Mouse (Mus musculus): Measurements from ENCODE around the gene Trim34a. TPM values are rescaled to one million over a fixed set of nuclear protein-coding genes. Genes with fewer than 3 reads are reported as not detected.
"Not testable (repeated sequence)": the region's sequence is repeated elsewhere in the genome, so short reads cannot be mapped to it uniquely, and the experiment has no call there.

The Trim34a gene
- polyA plus RNA-seq (2016; fragmentation: Nextera tagmentation; extraction: Ambion mirVana) = 0.83 and 1.2 TPM in 2 replicates

GRCm38 (mm10) chr7:104244287-104245181 is at the start of gene Trim34a:
Gene Trim34a (plus strand): TSS chr7:104244457.
- Histone ChIP-seq H3K27me3 (no peaks in the 10 kb centered on the region), H3K4me3 (peak within 1 kb of the TSS; percentile 32), H3K9ac (replicated peaks) (no peak within 1 kb of the TSS), H3K4me1 (no peaks in the 10 kb centered on the region), H3K4me2 (replicated peaks) (peak within 1 kb of the TSS; percentile 43), H3K9me3 (no peaks in the 10 kb centered on the region), H3K27ac (replicated peaks) (no peak within 1 kb of the TSS), H3K36me3 (no peaks in the 10 kb centered on the region)
- peak; percentile 58 for ATAC-seq (ENCODE audit: low FRiP score, low read depth)
- 7% methylated on average over 13 of the region's 13 CpGs for WGBS

GRCm38 (mm10) chr7:104195885-104196284 is 48.4 kb upstream of the Trim34a start, which contains the start of gene Olfr649:
Gene Olfr649 (minus strand): TSS chr7:104195985.
- no peak for ATAC-seq (ENCODE audit: low FRiP score, low read depth)
- Histone ChIP-seq H3K9me3 (no peaks in the 10 kb centered on the region), H3K4me1 (no peaks in the 10 kb centered on the region), H3K4me3 (no peak within 1 kb of the TSS), H3K4me2 (replicated peaks) (no peak within 1 kb of the TSS), H3K36me3 (no peaks in the 10 kb centered on the region), H3K27ac (replicated peaks) (no peak within 1 kb of the TSS), H3K27me3 (no peaks in the 10 kb centered on the region), H3K9ac (replicated peaks) (no peak within 1 kb of the TSS)
- 82% methylated on average over 6 of the region's 6 CpGs for WGBS

- whole genome bisulfite sequencing = 5% methylated on average over 5 of the region's 5 CpGs
- ATAC-seq (ENCODE audit: low FRiP score, low read depth) = peak; percentile 79
- no peaks in the 10 kb centered on the region for H3K4me1 ChIP-seq
Measured at GRCm38 (mm10) chr7:104199822-104200221, 44.4 kb upstream of the Trim34a start.

GRCm38 (mm10) chr7:104206197-104206596 is 38.1 kb upstream of the Trim34a start:
- no peak for ATAC-seq (ENCODE audit: low FRiP score, low read depth)
- Histone ChIP-seq H3K9me3 (no peaks in the 10 kb centered on the region), H3K9ac (replicated peaks) (no peak overlapping the region), H3K27ac (replicated peaks) (no peak overlapping the region), H3K36me3 (no peaks in the 10 kb centered on the region), H3K4me3 (no peak overlapping the region), H3K4me2 (replicated peaks) (no peak overlapping the region), H3K27me3 (no peaks in the 10 kb centered on the region), H3K4me1 (no peaks in the 10 kb centered on the region)
- 97% methylated on average over 7 of the region's 7 CpGs for WGBS

More at GRCm38 (mm10) chr7:104199822-104200221, 44.4 kb upstream of the Trim34a start:
- Histone ChIP-seq H3K4me2 (replicated peaks) (no peak overlapping the region), H3K27ac (replicated peaks) (no peak overlapping the region), H3K9me3 (no peaks in the 10 kb centered on the region), H3K27me3 (no peaks in the 10 kb centered on the region), H3K36me3 (no peaks in the 10 kb centered on the region), H3K9ac (replicated peaks) (no peak overlapping the region), H3K4me3 (no peak overlapping the region)

- H3K9ac ChIP-seq (replicated peaks) = no peak overlapping the region
Measured at GRCm38 (mm10) chr7:104216011-104216535, 28.2 kb upstream of the Trim34a start.

GRCm38 (mm10) chr7:104217881-104218280 is 26.4 kb upstream of the Trim34a start:
- Histone ChIP-seq H3K9ac (replicated peaks) (no peak overlapping the region), H3K4me2 (replicated peaks) (no peak overlapping the region), H3K9me3 (no peaks in the 10 kb centered on the region), H3K36me3 (no peaks in the 10 kb centered on the region), H3K27ac (replicated peaks) (no peak overlapping the region), H3K27me3 (no peaks in the 10 kb centered on the region), H3K4me3 (no peak overlapping the region), H3K4me1 (peaks cover 7% of the 10 kb centered on the region)
- WGBS = 84% methylated on average over 2 of the region's 2 CpGs
- ATAC-seq (ENCODE audit: low FRiP score, low read depth) = no peak

More at GRCm38 (mm10) chr7:104216011-104216535, 28.2 kb upstream of the Trim34a start:
- no peaks in the 10 kb centered on the region for H3K36me3 ChIP-seq
- no peak overlapping the region for H3K27ac ChIP-seq (replicated peaks)
- no peak for ATAC-seq (ENCODE audit: low FRiP score, low read depth)
- 63% methylated on average over 1 of the region's 1 CpGs for WGBS
- no peaks in the 10 kb centered on the region for H3K27me3 ChIP-seq
- no peak overlapping the region for H3K4me3 ChIP-seq
- peaks cover 7% of the 10 kb centered on the region for H3K4me1 ChIP-seq
- no peak overlapping the region for H3K4me2 ChIP-seq (replicated peaks)
- H3K9me3 ChIP-seq = no peaks in the 10 kb centered on the region

GRCm38 (mm10) chr7:104218701-104219569 is 25.3 kb upstream of the Trim34a start, which contains the start of gene Trim6:
Gene Trim6 (plus strand): TSS chr7:104218793.
- H3K4me2 ChIP-seq (replicated peaks) = peak within 1 kb of the TSS; percentile 53
- 0 out of 2 replicates have a peak within 1 kb of the TSS, but pooled peaks have one; percentile 24 for H3K9ac ChIP-seq (replicated peaks)
- ATAC-seq (ENCODE audit: low FRiP score, low read depth) = peak; percentile 82
- no peaks in the 10 kb centered on the region for H3K36me3 ChIP-seq
- no peaks in the 10 kb centered on the region for H3K9me3 ChIP-seq
- no peak within 1 kb of the TSS for H3K27ac ChIP-seq (replicated peaks)
- H3K4me1 ChIP-seq = peaks cover 7% of the 10 kb centered on the region
- WGBS = 2% methylated on average over 37 of the region's 37 CpGs
- peak within 1 kb of the TSS; percentile 31 for H3K4me3 ChIP-seq
- no peaks in the 10 kb centered on the region for H3K27me3 ChIP-seq

- Histone ChIP-seq H3K9me3 (no peaks in the 10 kb centered on the region), H3K9ac (replicated peaks) (no peak overlapping the region), H3K27ac (replicated peaks) (no peak overlapping the region), H3K4me2 (replicated peaks) (no peak overlapping the region), H3K27me3 (no peaks in the 10 kb centered on the region), H3K4me3 (no peak overlapping the region), H3K4me1 (no peaks in the 10 kb centered on the region), H3K36me3 (no peaks in the 10 kb centered on the region)
- no peak for ATAC-seq (ENCODE audit: low FRiP score, low read depth)
- 36% methylated on average over 2 of the region's 2 CpGs for WGBS
Measured at GRCm38 (mm10) chr7:104231203-104231602, 13.1 kb upstream of the Trim34a start.

- H3K9ac ChIP-seq (replicated peaks) = no peak overlapping the region
- no peaks in the 10 kb centered on the region for H3K36me3 ChIP-seq
- no peak for ATAC-seq (ENCODE audit: low FRiP score, low read depth)
- no peaks in the 10 kb centered on the region for H3K27me3 ChIP-seq
- no peak overlapping the region for H3K4me2 ChIP-seq (replicated peaks)
- H3K4me3 ChIP-seq = no peak overlapping the region
- H3K9me3 ChIP-seq = no peaks in the 10 kb centered on the region
- no peak overlapping the region for H3K27ac ChIP-seq (replicated peaks)
- H3K4me1 ChIP-seq = no peaks in the 10 kb centered on the region
Measured at GRCm38 (mm10) chr7:104240857-104241256, 3.4 kb upstream of the Trim34a start.

- Histone ChIP-seq H3K9me3 (no peaks in the 10 kb centered on the region), H3K9ac (replicated peaks) (no peak overlapping the region), H3K4me1 (no peaks in the 10 kb centered on the region), H3K27ac (replicated peaks) (no peak overlapping the region), H3K36me3 (no peaks in the 10 kb centered on the region), H3K4me3 (no peak overlapping the region), H3K4me2 (replicated peaks) (no peak overlapping the region), H3K27me3 (no peaks in the 10 kb centered on the region)
- WGBS = 67% methylated on average over 1 of the region's 1 CpGs
- no peak for ATAC-seq (ENCODE audit: low FRiP score, low read depth)
Measured at GRCm38 (mm10) chr7:104243616-104244015, 641 bp upstream of the Trim34a start.

- not testable (repeated sequence) for H3K4me1 ChIP-seq; H3K9me3 ChIP-seq; H3K36me3 ChIP-seq; H3K4me3 ChIP-seq; H3K9ac ChIP-seq (replicated peaks); H3K27ac ChIP-seq (replicated peaks); H3K4me2 ChIP-seq (replicated peaks); ATAC-seq (ENCODE audit: low FRiP score, low read depth); H3K27me3 ChIP-seq
- 92% methylated on average over 4 of the region's 4 CpGs for WGBS
Measured at GRCm38 (mm10) chr7:104260380-104260779, 16.1 kb downstream of the Trim34a start.
